Mouse (Mus musculus) heart, embryonic 12.5 days (tissue): ENCODE measurements around the gene BC029722. TPM values are rescaled to one million over a fixed set of nuclear protein-coding genes. Genes with fewer than 3 reads are reported as not detected.

Experiments
- ATAC-seq: fragments of 200-750 bp; cut with Nextera tagmentation; 2 replicates; pipeline ENCODE4 v1.8.0; 2017; ENCODE audit warnings: moderate TSS enrichment, moderate library complexity; ENCODE audit not compliant: insufficient number of reproducible peaks, low FRiP score
- H3K27ac ChIP-seq: fragments of 300-500 bp; sonication (generic); 2 replicates; pipeline ENCODE4 v1.5.1; 2016; ENCODE audit warnings: mild to moderate bottlenecking, moderate library complexity; ENCODE audit not compliant: poor library complexity, severe bottlenecking
- H3K27me3 ChIP-seq: fragments of 300-500 bp; sonication (generic); replicated peaks from 2 replicates; pipeline ENCODE4 v1.6.1; 2016; ENCODE audit warnings: mild to moderate bottlenecking, moderate library complexity
- H3K36me3 ChIP-seq: fragments of 300-500 bp; sonication (generic); 2 replicates; pipeline ENCODE4 v1.6.1; 2016; ENCODE audit warnings: mild to moderate bottlenecking, moderate library complexity
- H3K4me1 ChIP-seq: fragments of 300-500 bp; sonication (generic); replicated peaks from 2 replicates; pipeline ENCODE4 v1.6.1; 2016; ENCODE audit warnings: mild to moderate bottlenecking
- H3K4me2 ChIP-seq: fragments of 300-500 bp; sonication (generic); 2 replicates; pipeline ENCODE4 v1.6.1; 2016; ENCODE audit warnings: mild to moderate bottlenecking, moderate library complexity
- H3K4me3 ChIP-seq: fragments of 300-500 bp; sonication (generic); 2 replicates; pipeline ENCODE4 v1.5.1; 2016; ENCODE audit warnings: mild to moderate bottlenecking
- H3K9ac ChIP-seq: fragments of 300-500 bp; sonication (generic); 2 replicates; pipeline ENCODE4 v1.6.1; 2016; ENCODE audit warnings: mild to moderate bottlenecking, moderate library complexity
- H3K9me3 ChIP-seq: fragments of 300-500 bp; sonication (generic); replicated peaks from 2 replicates; pipeline ENCODE4 v1.6.1; 2016; ENCODE audit warnings: mild to moderate bottlenecking, moderate library complexity
- WGBS: fragments of 180-500 bp; shearing (Covaris S2); methylation state at CpG from one replicate; pipeline ENCODE4 v1.1.7; 2016; 5-methylcytosine and 5-hydroxymethylcytosine counted together
- polyA plus RNA-seq: library from polyadenylated mRNA; unstranded; fragments of >200 nt; fragmentation: Nextera tagmentation; extraction: Ambion mirVana; gene quantifications from 2 replicates; pipeline ENCODE4 v1.2.1, GENCODE M21; 2016

Gene BC029722
- polyA plus RNA-seq, 1 experiment from 2014 or later, result 8.9 TPM

DNA sequence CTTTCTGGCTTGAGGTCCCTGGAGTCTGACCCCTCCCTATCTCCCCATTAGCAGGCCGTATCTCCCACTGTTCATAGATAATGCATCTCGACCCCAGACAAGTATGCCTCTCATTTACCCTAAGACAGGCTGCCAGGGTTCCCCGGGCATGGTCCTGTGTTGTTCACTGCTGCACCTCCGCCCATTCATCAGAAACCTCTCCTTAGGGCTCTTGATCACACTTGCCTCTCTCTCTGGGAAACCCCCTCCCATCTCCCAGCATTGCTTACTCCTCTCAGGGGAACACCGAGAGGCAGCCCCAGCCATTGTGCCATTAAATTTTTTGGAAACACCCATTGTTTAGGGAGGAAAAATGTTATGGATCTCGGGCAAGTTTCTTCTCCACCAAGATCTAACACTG lies 41.2 kb downstream of the BC029722 start:
- Histone ChIP-seq H3K4me1 (peaks cover 7% of the 10 kb centered on the region), H3K36me3 (no peaks in the 10 kb centered on the region), H3K9ac (no peak overlapping the region), H3K4me3 (no peak overlapping the region), H3K27ac (no peak overlapping the region), H3K4me2 (no peak overlapping the region), H3K9me3 (no peaks in the 10 kb centered on the region), H3K27me3 (peaks cover 68% of the 10 kb centered on the region)
- WGBS, result 57% methylated on average over 6 of the region's 6 CpGs
- ATAC-seq, result no peak

DNA sequence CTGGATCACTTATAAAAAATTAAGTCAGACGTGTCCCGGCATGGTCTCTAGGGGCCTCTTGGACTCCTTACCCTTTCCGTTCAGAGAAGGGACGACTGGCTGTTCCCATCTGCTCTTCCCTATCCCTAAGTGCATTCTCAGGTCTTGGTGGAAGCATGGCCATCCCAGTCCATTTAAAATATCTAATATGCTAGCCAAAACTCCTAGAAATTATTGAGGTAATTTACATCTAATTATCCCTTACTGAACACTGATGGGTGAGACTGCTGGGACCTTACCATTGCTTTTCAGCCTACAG lies 41.6 kb downstream of the BC029722 start:
- no peak overlapping the region for H3K27ac ChIP-seq
- H3K27me3 ChIP-seq, result peaks cover 71% of the 10 kb centered on the region
- no peak overlapping the region for H3K4me3 ChIP-seq
- no peaks in the 10 kb centered on the region for H3K9me3 ChIP-seq
- 77% methylated on average over 4 of the region's 4 CpGs for WGBS
- ATAC-seq, result no peak
- H3K4me1 ChIP-seq, result peaks cover 7% of the 10 kb centered on the region
- H3K36me3 ChIP-seq, result no peaks in the 10 kb centered on the region
- no peak overlapping the region for H3K4me2 ChIP-seq
- no peak overlapping the region for H3K9ac ChIP-seq

DNA sequence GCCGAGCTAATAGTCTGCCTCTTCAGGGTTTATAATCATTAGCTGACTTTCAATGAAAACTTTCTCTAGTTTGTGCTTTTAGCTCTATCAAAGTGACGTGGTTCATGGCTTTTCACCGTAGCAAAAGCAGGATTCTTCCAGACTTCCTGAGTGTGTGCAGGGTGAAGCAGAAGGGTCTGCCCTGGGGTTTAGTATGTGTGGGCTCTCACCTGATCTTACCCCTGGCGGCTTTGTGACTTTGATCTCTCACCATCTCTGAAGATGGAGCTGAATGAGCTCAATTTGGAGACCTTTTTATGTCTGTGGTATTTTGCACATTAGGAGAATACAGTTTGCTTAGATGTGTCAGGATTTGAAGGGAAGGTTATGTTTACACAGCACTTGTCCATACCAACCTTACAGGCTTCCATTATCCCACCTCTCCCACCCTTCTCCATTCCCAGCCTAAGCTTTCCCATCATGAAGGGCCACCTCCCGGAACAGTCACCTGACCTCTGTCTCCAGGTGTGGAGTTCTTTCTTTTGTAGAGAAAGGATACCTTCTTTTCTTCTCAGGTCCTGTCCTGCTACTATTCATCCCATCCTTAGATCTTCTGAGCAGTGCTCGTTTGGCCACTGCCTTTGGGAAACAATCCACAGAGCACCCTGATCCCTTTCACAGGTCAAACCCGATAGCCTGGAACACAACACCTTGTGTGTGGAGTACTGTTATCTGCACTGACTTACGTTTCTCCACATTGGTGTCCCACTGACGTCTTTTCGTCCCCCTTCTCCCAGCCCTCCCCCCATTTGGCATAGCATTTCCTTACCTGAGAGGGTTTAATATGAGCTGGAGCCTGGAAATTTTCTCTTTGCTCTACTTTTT lies 42.2 kb downstream of the BC029722 start:
- 57% methylated on average over 10 of the region's 10 CpGs for WGBS
- H3K27ac ChIP-seq, result no peak overlapping the region
- H3K9ac ChIP-seq, result no peak overlapping the region
- H3K4me1 ChIP-seq, result peaks cover 7% of the 10 kb centered on the region
- no peaks in the 10 kb centered on the region for H3K9me3 ChIP-seq
- no peak for ATAC-seq
- peaks cover 77% of the 10 kb centered on the region for H3K27me3 ChIP-seq
- H3K36me3 ChIP-seq, result no peaks in the 10 kb centered on the region
- H3K4me3 ChIP-seq, result no peak overlapping the region
- no peak overlapping the region for H3K4me2 ChIP-seq

DNA sequence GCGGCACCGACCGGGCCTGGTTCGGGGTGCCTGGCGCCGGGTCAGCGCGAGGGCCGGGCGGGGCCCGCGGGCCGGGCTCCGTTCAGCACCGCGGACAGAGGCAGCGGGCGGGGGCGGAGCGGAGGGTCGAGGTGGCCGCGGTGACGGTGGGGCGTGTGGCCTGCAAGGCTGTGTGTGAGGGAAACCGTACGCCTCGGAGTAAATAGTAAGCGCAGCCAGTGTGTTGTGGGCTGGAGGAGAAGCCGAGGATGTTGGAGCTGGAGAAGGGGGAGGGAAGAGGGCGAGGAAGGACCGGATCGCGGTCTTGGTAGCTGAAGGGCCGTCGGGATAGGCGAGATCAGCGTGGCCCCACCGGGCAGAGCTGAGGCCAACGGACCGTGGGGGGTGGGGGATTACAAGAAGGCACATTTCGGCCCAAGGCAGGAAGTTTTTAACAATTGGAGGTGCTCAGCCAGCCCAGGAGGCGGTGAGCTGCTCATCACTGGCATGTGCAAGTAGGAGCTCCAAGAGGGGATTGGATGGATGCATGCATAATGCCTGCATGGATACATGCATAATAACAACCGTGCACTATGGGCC lies 43.5 kb downstream of the BC029722 start:
- no peaks in the 10 kb centered on the region for H3K9me3 ChIP-seq
- peak; percentile 73 for ATAC-seq
- H3K36me3 ChIP-seq, result no peaks in the 10 kb centered on the region
- H3K27me3 ChIP-seq, result peaks cover 78% of the 10 kb centered on the region
- no peak overlapping the region; the same call in 1 of the 2 replicates for H3K9ac ChIP-seq
- WGBS, result 5% methylated on average over 44 of the region's 44 CpGs
- peaks cover 7% of the 10 kb centered on the region for H3K4me1 ChIP-seq
- no peak overlapping the region for H3K27ac ChIP-seq
- peak overlapping the region; percentile 70 for H3K4me3 ChIP-seq
- peak overlapping the region; percentile 98 for H3K4me2 ChIP-seq

DNA sequence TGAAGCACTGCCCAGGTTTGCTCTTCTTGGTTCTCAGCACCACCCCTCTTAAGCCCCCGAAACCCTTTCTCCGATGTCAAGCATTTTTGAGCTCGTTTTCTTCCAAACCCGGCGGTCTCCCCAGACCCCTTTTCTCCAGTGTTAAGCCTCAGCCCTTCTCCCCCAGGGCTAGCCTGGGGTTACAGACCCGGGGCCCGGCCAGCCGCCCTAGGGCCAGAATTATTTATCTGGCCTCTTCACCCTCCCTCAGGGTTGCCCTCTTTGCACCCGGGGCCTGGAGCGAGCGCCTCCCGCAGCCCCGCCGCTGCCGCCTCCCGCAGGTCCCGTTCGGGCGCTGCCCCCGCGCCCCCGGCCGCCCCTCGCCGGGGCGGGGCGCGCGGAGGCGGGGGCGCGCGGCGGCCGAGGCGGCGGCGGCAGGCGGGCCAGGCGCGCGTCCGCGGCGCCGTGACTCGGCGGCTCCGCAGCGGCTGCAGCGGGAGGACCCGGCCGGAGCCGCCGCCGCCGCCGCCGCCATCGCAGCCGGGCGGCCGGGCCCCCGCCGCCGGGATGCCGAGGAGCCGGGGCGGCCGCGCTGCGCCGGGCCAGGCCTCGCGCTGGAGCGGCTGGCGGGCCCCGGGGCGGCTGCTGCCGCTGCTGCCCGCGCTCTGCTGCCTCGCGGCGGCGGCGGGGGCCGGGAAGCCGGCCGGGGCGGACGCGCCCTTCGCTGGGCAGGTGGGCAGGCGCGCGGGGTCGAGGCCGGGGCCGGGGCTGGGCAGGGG lies 44.1 kb downstream of the BC029722 start, which contains the start of gene Mmp24:
Mmp24 (plus strand) TSS at position 416 of the 758 bp plus-strand sequence.
- 24% methylated on average over 100 of the region's 100 CpGs for WGBS
- Histone ChIP-seq H3K27me3 (peaks cover 77% of the 10 kb centered on the region), H3K9me3 (no peaks in the 10 kb centered on the region), H3K27ac (no peak within 1 kb of the TSS), H3K4me3 (peak within 1 kb of the TSS; percentile 70), H3K36me3 (no peaks in the 10 kb centered on the region), H3K9ac (no peak within 1 kb of the TSS; the same call in 1 of the 2 replicates), H3K4me2 (peak within 1 kb of the TSS; percentile 98), H3K4me1 (peaks cover 7% of the 10 kb centered on the region)
- ATAC-seq, result no peak

DNA sequence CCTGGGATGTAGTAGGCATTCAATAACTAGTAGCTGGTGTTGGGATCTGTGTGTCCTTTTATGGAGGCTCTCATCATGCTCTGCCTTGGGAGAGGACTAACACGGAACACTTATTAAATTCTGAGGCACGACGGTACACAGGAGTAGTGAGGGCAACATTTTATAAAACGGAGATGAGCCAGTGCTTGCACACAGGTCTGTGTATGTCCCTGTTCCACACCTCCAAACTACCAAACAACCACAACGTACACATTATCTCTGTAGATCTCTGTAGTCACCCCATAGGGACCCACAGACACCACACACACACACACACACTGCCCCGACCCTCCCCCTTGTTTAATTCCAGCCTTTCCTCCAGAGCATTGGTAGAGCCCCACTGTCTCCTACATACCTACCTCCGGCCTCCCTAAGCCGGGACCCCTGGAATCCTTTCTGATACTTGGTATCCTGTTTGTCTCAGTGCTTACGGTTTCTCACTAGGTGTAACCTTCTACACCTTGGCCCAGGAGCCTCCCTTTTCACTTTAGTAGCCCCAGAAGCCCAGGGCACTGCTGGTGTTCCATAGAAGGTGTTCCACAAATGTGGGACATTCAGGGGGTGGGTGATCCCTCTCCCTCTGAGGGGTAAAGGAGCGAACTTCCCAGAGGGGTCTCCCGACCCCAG lies 44.8 kb downstream of the BC029722 start:
- H3K27me3 ChIP-seq, result peaks cover 71% of the 10 kb centered on the region
- no peaks in the 10 kb centered on the region for H3K36me3 ChIP-seq
- peak overlapping the region; percentile 70; the same call in 1 of the 2 replicates for H3K4me3 ChIP-seq
- H3K9me3 ChIP-seq, result no peaks in the 10 kb centered on the region
- 47% methylated on average over 11 of the region's 11 CpGs for WGBS
- H3K4me1 ChIP-seq, result peaks cover 7% of the 10 kb centered on the region
- peak overlapping the region; percentile 98 for H3K4me2 ChIP-seq
- H3K9ac ChIP-seq, result no peak overlapping the region
- no peak overlapping the region for H3K27ac ChIP-seq
- ATAC-seq, result no peak

DNA sequence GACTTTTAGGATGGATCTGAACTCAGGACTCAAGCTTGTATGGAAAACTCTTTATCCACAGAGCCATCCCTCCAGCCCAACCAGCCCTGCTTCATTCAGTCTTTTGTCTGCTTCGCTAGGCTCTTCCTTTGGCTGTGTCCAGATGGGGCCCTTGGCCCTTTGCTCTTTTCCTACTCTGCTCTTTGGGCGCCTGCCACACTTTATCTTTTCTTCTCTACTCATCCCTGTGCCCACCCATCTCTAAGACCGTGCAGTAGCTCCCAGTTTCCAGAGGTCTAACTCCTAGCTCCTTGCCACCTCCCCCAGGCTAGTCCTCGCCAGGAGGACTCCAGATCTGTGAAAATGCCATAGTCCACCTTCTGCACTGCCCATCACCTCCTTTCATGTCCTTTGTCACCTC lies 45.6 kb downstream of the BC029722 start:
- Histone ChIP-seq H3K27ac (no peak overlapping the region), H3K36me3 (no peaks in the 10 kb centered on the region), H3K4me2 (no peak overlapping the region), H3K4me1 (peaks cover 7% of the 10 kb centered on the region), H3K9me3 (no peaks in the 10 kb centered on the region), H3K27me3 (peaks cover 74% of the 10 kb centered on the region), H3K4me3 (no peak overlapping the region), H3K9ac (no peak overlapping the region)
- ATAC-seq, result no peak
- 60% methylated on average over 4 of the region's 4 CpGs for WGBS

Other genes with a start within 250 kb of the BC029722 start
- 20.2 and 21.3 TPM in 2 replicates for gene Gss, start 226.6 kb downstream of the BC029722 start, polyA plus RNA-seq
- 22.1 and 24.4 TPM in 2 replicates for gene Myh7b, start 208.2 kb downstream of the BC029722 start, polyA plus RNA-seq
- gene Trpc4ap, start 127.0 kb downstream of the BC029722 start, polyA plus RNA-seq, result 115 and 117 TPM in 2 replicates
- 26.4 and 26.7 TPM in 2 replicates for gene Edem2, start 90.0 kb downstream of the BC029722 start, polyA plus RNA-seq
- gene Gm17581, start 83.6 kb downstream of the BC029722 start, polyA plus RNA-seq, result not detected in 2 replicates
- gene Procr, start 68.3 kb downstream of the BC029722 start, polyA plus RNA-seq, result 7.2 and 9.1 TPM in 2 replicates
- 0.05 TPM in 1 of 2 replicates, not detected in the other for gene Mmp24, start 44.1 kb downstream of the BC029722 start, polyA plus RNA-seq
- gene Eif6, start 7.5 kb upstream of the BC029722 start, polyA plus RNA-seq, result 110 and 116 TPM in 2 replicates
- gene Fam83c, start 15.4 kb upstream of the BC029722 start, polyA plus RNA-seq, result 0.06 and 0.15 TPM in 2 replicates
- gene Uqcc1, start 110.9 kb upstream of the BC029722 start, polyA plus RNA-seq, result 96.6 and 110 TPM in 2 replicates
- not detected in 2 replicates for gene Gm15557, start 121.3 kb upstream of the BC029722 start, polyA plus RNA-seq
- gene Gdf5, start 125.9 kb upstream of the BC029722 start, polyA plus RNA-seq, result 0.36 and 0.42 TPM in 2 replicates
- 10.7 and 13.0 TPM in 2 replicates for gene Cep250, start 137.0 kb upstream of the BC029722 start, polyA plus RNA-seq
- gene 6430550D23Rik, start 188.6 kb upstream of the BC029722 start, polyA plus RNA-seq, result 0.93 and 1.1 TPM in 2 replicates
- 137 and 142 TPM in 2 replicates for gene Ergic3, start 188.6 kb upstream of the BC029722 start, polyA plus RNA-seq
- gene Fer1l4, start 233.5 kb upstream of the BC029722 start, polyA plus RNA-seq, result not detected in 2 replicates
- gene Spag4, start 245.7 kb upstream of the BC029722 start, polyA plus RNA-seq, result 3.1 and 3.3 TPM in 2 replicates